13 mouse cellular contexts compared by ENCODE assay signal in the genomic region with DNA sequence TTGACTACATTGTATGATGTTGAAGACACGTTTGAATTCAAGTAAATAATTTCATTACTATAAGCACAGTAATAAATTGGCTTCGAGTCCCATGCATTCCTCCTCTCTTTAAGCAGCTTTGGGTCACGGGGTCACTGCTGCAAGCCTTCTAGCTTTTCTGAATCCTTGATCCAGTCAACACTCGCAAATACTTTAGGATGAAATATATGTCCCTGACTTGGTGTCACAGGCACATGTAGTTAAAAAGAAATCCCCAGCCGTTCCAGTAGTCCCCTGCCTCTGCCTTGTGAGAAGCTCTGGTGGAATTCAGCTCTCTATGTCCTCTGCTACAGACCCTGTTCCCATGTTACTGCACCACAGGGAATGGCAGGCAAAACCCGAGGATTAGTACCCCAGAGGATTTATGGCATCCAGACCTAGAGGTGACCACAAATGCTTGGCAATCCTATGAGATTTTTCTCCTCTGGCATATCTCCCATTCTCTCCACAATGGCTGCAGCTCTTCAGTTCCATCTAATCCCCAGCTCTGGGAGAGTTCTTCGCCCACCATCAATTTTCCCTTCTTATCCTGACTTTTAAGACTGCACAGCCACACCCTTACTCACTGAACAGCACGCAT.
"Had no signal": no experiment of that assay in that cellular context is flagged by ENCODE, and none has a peak within 500 bp of the region (broad histone marks: within the 10 kb centered on the region; RNA-seq: fewer than 3 reads in every experiment).

No protein-coding gene starts in this region.

- H3K27ac ChIP-seq: liver, embryonic 15.5 days; macrophage; midbrain, embryonic 12.5 days; neural tube, embryonic 13.5 days had no signal

- H3K4me2 ChIP-seq: liver, embryonic 11.5 days; liver, embryonic 15.5 days; midbrain, embryonic 12.5 days; neural tube, embryonic 13.5 days had no signal

- H3K9me3 ChIP-seq: liver, embryonic 15.5 days had no signal

- H3K27me3 ChIP-seq: liver, embryonic 15.5 days; megakaryocyte, embryonic 14.5 days; midbrain, embryonic 12.5 days; neural tube, embryonic 13.5 days had no signal

- ATAC-seq: intestine, embryonic 16.5 days; midbrain, embryonic 16.5 days had no signal

- H3K4me3 ChIP-seq: liver, embryonic 15.5 days; megakaryocyte, embryonic 14.5 days; midbrain, embryonic 12.5 days; neural tube, embryonic 13.5 days had no signal

- H3K4me1 ChIP-seq: liver, embryonic 15.5 days; megakaryocyte, embryonic 14.5 days; midbrain, embryonic 12.5 days had no signal

- H3K9ac ChIP-seq: liver, embryonic 15.5 days; midbrain, embryonic 12.5 days; neural tube, embryonic 13.5 days had no signal

- DNase-seq: kidney, adult 2 months; lung, postnatal 10 days; retina, postnatal 1 day; right cerebral cortex, postnatal 14 days; thymus, postnatal 4 days had no signal

- H3K36me3 ChIP-seq: liver, embryonic 15.5 days; midbrain, embryonic 12.5 days; neural tube, embryonic 13.5 days had no signal
